Mouse (Mus musculus): ENCODE measurements at regions not wholly inside any gene's neighbourhood (a gene's known extent, or its start where the extent isn't known, plus 50 kb on each side); places are given as distances from the start of the nearest gene placed in this dataset.

GRCm38 (mm10) chr13:69182478-69182877 is 183.1 kb upstream of the Adcy2 start:
- H3K27ac ChIP-seq (replicated peaks; ENCODE audit: low read depth, low read length) = no peak overlapping the region
- H3K36me3 ChIP-seq (ENCODE audit: control insufficient read depth, insufficient read depth, low read length) = no peaks in the 10 kb centered on the region
- no peaks in the 10 kb centered on the region for H3K27me3 ChIP-seq (ENCODE audit: control insufficient read depth, insufficient read depth, low read length)
- no peak overlapping the region for H3K4me3 ChIP-seq (replicated peaks; ENCODE audit: low read depth, low read length)
- 91% methylated on average over 3 of the region's 3 CpGs for WGBS
- H3K9me3 ChIP-seq (ENCODE audit: control insufficient read depth, low read length) = no peaks in the 10 kb centered on the region
- ATAC-seq (ENCODE audit: low FRiP score, low TSS enrichment) (no peak), DNase-seq (no peak)
- H3K4me2 ChIP-seq (ENCODE audit: low read length) = no peak overlapping the region
- no peak overlapping the region for H3K9ac ChIP-seq (replicated peaks; ENCODE audit: low read length)
- no peaks in the 10 kb centered on the region for H3K4me1 ChIP-seq (ENCODE audit: control insufficient read depth, insufficient read depth, low read length)

GRCm38 (mm10) chr13:69190661-69191060 is 191.3 kb upstream of the Adcy2 start:
- H3K9me3 ChIP-seq (ENCODE audit: control insufficient read depth, low read length) = no peaks in the 10 kb centered on the region
- no peaks in the 10 kb centered on the region for H3K36me3 ChIP-seq (ENCODE audit: control insufficient read depth, insufficient read depth, low read length)
- H3K27ac ChIP-seq (replicated peaks; ENCODE audit: low read depth, low read length) = no peak overlapping the region
- no peaks in the 10 kb centered on the region for H3K4me1 ChIP-seq (ENCODE audit: control insufficient read depth, insufficient read depth, low read length)
- DNase-seq = no peak
- 84% methylated on average over 3 of the region's 3 CpGs for WGBS
- H3K9ac ChIP-seq (replicated peaks; ENCODE audit: low read length) = no peak overlapping the region
- no peak for ATAC-seq (ENCODE audit: low FRiP score, low TSS enrichment)
- no peak overlapping the region for H3K4me3 ChIP-seq (replicated peaks; ENCODE audit: low read depth, low read length)
- no peaks in the 10 kb centered on the region for H3K27me3 ChIP-seq (ENCODE audit: control insufficient read depth, insufficient read depth, low read length)
- no peak overlapping the region for H3K4me2 ChIP-seq (ENCODE audit: low read length)

DNA sequence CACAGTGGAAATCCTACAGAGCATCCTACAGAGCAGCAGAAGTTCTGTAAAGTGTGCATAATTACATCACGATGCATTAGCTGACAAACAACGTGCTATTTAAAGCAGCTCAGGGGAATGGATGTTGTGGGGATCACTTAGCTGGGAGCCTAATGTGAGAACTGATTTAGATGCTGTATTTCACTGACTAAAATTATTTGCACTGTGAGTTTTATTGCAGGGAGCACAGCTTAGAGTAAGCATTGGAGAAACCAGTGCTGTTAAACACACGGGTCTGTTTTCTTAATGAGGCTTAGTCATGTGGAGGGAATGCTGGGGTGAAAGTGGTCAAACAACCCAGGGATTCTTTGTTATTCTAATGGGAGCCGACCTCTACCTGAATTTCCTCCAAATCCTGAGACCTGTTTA is 197.1 kb upstream of the Adcy2 start:
- ATAC-seq (ENCODE audit: low FRiP score, low TSS enrichment) (no peak), DNase-seq (no peak)
- Histone ChIP-seq H3K27me3 (ENCODE audit: control insufficient read depth, insufficient read depth, low read length) (no peaks in the 10 kb centered on the region), H3K9ac (replicated peaks; ENCODE audit: low read length) (no peak overlapping the region), H3K9me3 (ENCODE audit: control insufficient read depth, low read length) (no peaks in the 10 kb centered on the region), H3K4me1 (ENCODE audit: control insufficient read depth, insufficient read depth, low read length) (no peaks in the 10 kb centered on the region), H3K4me2 (ENCODE audit: low read length) (no peak overlapping the region), H3K4me3 (replicated peaks; ENCODE audit: low read depth, low read length) (no peak overlapping the region), H3K36me3 (ENCODE audit: control insufficient read depth, insufficient read depth, low read length) (no peaks in the 10 kb centered on the region), H3K27ac (replicated peaks; ENCODE audit: low read depth, low read length) (no peak overlapping the region)
- WGBS = 8% methylated on average over 4 of the region's 4 CpGs

GRCm38 (mm10) chr13:69207741-69208568 is 208.6 kb upstream of the Adcy2 start:
- Histone ChIP-seq H3K36me3 (ENCODE audit: control insufficient read depth, insufficient read depth, low read length) (no peaks in the 10 kb centered on the region), H3K4me1 (ENCODE audit: control insufficient read depth, insufficient read depth, low read length) (no peaks in the 10 kb centered on the region), H3K9ac (replicated peaks; ENCODE audit: low read length) (no peak overlapping the region), H3K27ac (replicated peaks; ENCODE audit: low read depth, low read length) (no peak overlapping the region), H3K4me3 (replicated peaks; ENCODE audit: low read depth, low read length) (no peak overlapping the region), H3K27me3 (ENCODE audit: control insufficient read depth, insufficient read depth, low read length) (no peaks in the 10 kb centered on the region), H3K9me3 (ENCODE audit: control insufficient read depth, low read length) (no peaks in the 10 kb centered on the region), H3K4me2 (ENCODE audit: low read length) (no peak overlapping the region)
- ATAC-seq (ENCODE audit: low FRiP score, low TSS enrichment) = no peak
- no peak for DNase-seq
- WGBS = 71% methylated on average over 10 of the region's 10 CpGs

DNA sequence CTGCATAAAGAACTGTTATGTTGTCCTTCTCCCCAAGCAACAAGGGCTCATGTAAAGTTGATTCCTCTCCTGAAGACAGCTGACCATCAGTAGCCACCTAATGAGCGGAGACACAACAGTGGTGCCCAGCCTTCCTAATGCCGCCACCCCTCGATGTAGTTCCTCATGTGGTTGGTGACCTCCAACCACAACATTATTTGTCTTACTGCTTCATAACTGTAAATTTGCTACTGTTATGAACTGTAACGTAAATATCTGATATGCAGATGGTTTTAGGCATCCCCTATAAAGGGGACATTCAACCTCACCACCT is 209.2 kb upstream of the Adcy2 start:
- no peak overlapping the region for H3K9ac ChIP-seq (replicated peaks; ENCODE audit: low read length)
- 96% methylated on average over 4 of the region's 4 CpGs for WGBS
- H3K27ac ChIP-seq (replicated peaks; ENCODE audit: low read depth, low read length) = no peak overlapping the region
- H3K27me3 ChIP-seq (ENCODE audit: control insufficient read depth, insufficient read depth, low read length) = no peaks in the 10 kb centered on the region
- no peak overlapping the region for H3K4me2 ChIP-seq (ENCODE audit: low read length)
- H3K9me3 ChIP-seq (ENCODE audit: control insufficient read depth, low read length) = no peaks in the 10 kb centered on the region
- no peaks in the 10 kb centered on the region for H3K4me1 ChIP-seq (ENCODE audit: control insufficient read depth, insufficient read depth, low read length)
- no peak for DNase-seq
- no peaks in the 10 kb centered on the region for H3K36me3 ChIP-seq (ENCODE audit: control insufficient read depth, insufficient read depth, low read length)
- ATAC-seq (ENCODE audit: low FRiP score, low TSS enrichment) = no peak
- H3K4me3 ChIP-seq (replicated peaks; ENCODE audit: low read depth, low read length) = no peak overlapping the region

GRCm38 (mm10) chr13:69216579-69216978 is 217.2 kb upstream of the Adcy2 start:
- ATAC-seq (ENCODE audit: low FRiP score, low TSS enrichment) = no peak
- H3K27me3 ChIP-seq (ENCODE audit: control insufficient read depth, insufficient read depth, low read length) = no peaks in the 10 kb centered on the region
- DNase-seq = no peak
- no peaks in the 10 kb centered on the region for H3K36me3 ChIP-seq (ENCODE audit: control insufficient read depth, insufficient read depth, low read length)
- H3K4me2 ChIP-seq (ENCODE audit: low read length) = no peak overlapping the region
- no peak overlapping the region for H3K4me3 ChIP-seq (replicated peaks; ENCODE audit: low read depth, low read length)
- no peak overlapping the region for H3K9ac ChIP-seq (replicated peaks; ENCODE audit: low read length)
- 79% methylated on average over 3 of the region's 3 CpGs for WGBS
- no peaks in the 10 kb centered on the region for H3K4me1 ChIP-seq (ENCODE audit: control insufficient read depth, insufficient read depth, low read length)
- no peak overlapping the region for H3K27ac ChIP-seq (replicated peaks; ENCODE audit: low read depth, low read length)
- no peaks in the 10 kb centered on the region for H3K9me3 ChIP-seq (ENCODE audit: control insufficient read depth, low read length)

GRCm38 (mm10) chr13:69220425-69220824 is 221.1 kb upstream of the Adcy2 start:
- WGBS = 56% methylated on average over 1 of the region's 1 CpGs
- no peak overlapping the region for H3K9ac ChIP-seq (replicated peaks; ENCODE audit: low read length)
- H3K27ac ChIP-seq (replicated peaks; ENCODE audit: low read depth, low read length) = no peak overlapping the region
- H3K36me3 ChIP-seq (ENCODE audit: control insufficient read depth, insufficient read depth, low read length) = no peaks in the 10 kb centered on the region
- no peaks in the 10 kb centered on the region for H3K4me1 ChIP-seq (ENCODE audit: control insufficient read depth, insufficient read depth, low read length)
- no peaks in the 10 kb centered on the region for H3K27me3 ChIP-seq (ENCODE audit: control insufficient read depth, insufficient read depth, low read length)
- H3K9me3 ChIP-seq (ENCODE audit: control insufficient read depth, low read length) = no peaks in the 10 kb centered on the region
- H3K4me3 ChIP-seq (replicated peaks; ENCODE audit: low read depth, low read length) = no peak overlapping the region
- DNase-seq = no peak
- H3K4me2 ChIP-seq (ENCODE audit: low read length) = no peak overlapping the region
- no peak for ATAC-seq (ENCODE audit: low FRiP score, low TSS enrichment)

GRCm38 (mm10) chr13:69226538-69226937 is 227.2 kb upstream of the Adcy2 start:
- H3K36me3 ChIP-seq (ENCODE audit: control insufficient read depth, insufficient read depth, low read length) = no peaks in the 10 kb centered on the region
- ATAC-seq (ENCODE audit: low FRiP score, low TSS enrichment) (no peak), DNase-seq (no peak)
- H3K4me1 ChIP-seq (ENCODE audit: control insufficient read depth, insufficient read depth, low read length) = no peaks in the 10 kb centered on the region
- H3K27me3 ChIP-seq (ENCODE audit: control insufficient read depth, insufficient read depth, low read length) = no peaks in the 10 kb centered on the region
- no peak overlapping the region for H3K4me3 ChIP-seq (replicated peaks; ENCODE audit: low read depth, low read length)
- H3K27ac ChIP-seq (replicated peaks; ENCODE audit: low read depth, low read length) = no peak overlapping the region
- no peak overlapping the region for H3K9ac ChIP-seq (replicated peaks; ENCODE audit: low read length)
- WGBS = 80% methylated on average over 5 of the region's 5 CpGs
- H3K9me3 ChIP-seq (ENCODE audit: control insufficient read depth, low read length) = no peaks in the 10 kb centered on the region
- no peak overlapping the region for H3K4me2 ChIP-seq (ENCODE audit: low read length)

- 90% methylated on average over 10 of the region's 10 CpGs for WGBS
- Histone ChIP-seq H3K27ac (replicated peaks; ENCODE audit: low read depth, low read length) (no peak overlapping the region), H3K36me3 (ENCODE audit: control insufficient read depth, insufficient read depth, low read length) (no peaks in the 10 kb centered on the region)
Observed at GRCm38 (mm10) chr13:69230361-69230943, 231.1 kb upstream of the Adcy2 start.

More at GRCm38 (mm10) chr13:69230361-69230943, 231.1 kb upstream of the Adcy2 start:
- H3K27me3 ChIP-seq (ENCODE audit: control insufficient read depth, insufficient read depth, low read length) = no peaks in the 10 kb centered on the region
- H3K4me3 ChIP-seq (replicated peaks; ENCODE audit: low read depth, low read length) = no peak overlapping the region
- no peak overlapping the region for H3K9ac ChIP-seq (replicated peaks; ENCODE audit: low read length)
- H3K4me1 ChIP-seq (ENCODE audit: control insufficient read depth, insufficient read depth, low read length) = no peaks in the 10 kb centered on the region
- DNase-seq (no peak), ATAC-seq (ENCODE audit: low FRiP score, low TSS enrichment) (no peak)
- H3K4me2 ChIP-seq (ENCODE audit: low read length) = no peak overlapping the region
- H3K9me3 ChIP-seq (ENCODE audit: control insufficient read depth, low read length) = no peaks in the 10 kb centered on the region

Data from midbrain, embryonic 14.5 days (tissue).